Mouse (Mus musculus): ENCODE measurements at regions not wholly inside any gene's neighbourhood (a gene's known extent, or its start where the extent isn't known, plus 50 kb on each side); places are given as distances from the start of the nearest gene placed in this dataset.

DNA sequence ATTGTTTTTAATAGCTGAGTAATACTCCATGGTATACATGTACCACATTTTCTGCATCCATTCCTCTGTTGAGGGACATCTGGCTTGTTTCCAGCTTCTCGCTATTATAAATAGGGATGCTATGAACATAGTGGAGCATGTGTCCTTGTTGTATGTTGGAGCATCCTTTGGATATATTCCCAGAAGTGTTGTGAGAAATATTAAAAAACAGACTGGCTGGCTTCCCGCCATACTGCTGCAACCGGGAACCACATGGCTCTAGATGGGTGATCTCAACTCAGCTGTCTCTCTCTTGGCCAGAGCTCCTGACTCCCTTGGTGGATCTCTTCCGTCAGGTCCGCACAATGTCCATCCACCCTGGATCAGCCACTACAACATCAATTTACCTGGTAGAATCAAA, 182.4 kb upstream of the Rasa1 start:
- DNase-seq (ENCODE audit: low spot score) (no peak), ATAC-seq (ENCODE audit: low FRiP score, low read depth) (no peak)
- no peak for TF ChIP-seq POLR2A (IDR thresholded peaks at IDR 0.05; ENCODE audit: borderline replicate concordance, extremely low read depth, insufficient read depth, insufficient read length)
- no peaks in the 10 kb centered on the region for H3K27me3 ChIP-seq (ENCODE audit: control insufficient read depth, insufficient read depth, low read length)
- no peak overlapping the region for H3K4me3 ChIP-seq (replicated peaks; ENCODE audit: low read length)
- H3K9ac ChIP-seq (ENCODE audit: low read depth, low read length, severe bottlenecking) = no peak overlapping the region
- no peaks in the 10 kb centered on the region for H3K9me3 ChIP-seq (ENCODE audit: control insufficient read depth, low read length)
- H3K4me2 ChIP-seq (replicated peaks; ENCODE audit: low read depth, low read length, severe bottlenecking) = no peak overlapping the region
- WGBS = 93% methylated on average over 5 of the region's 5 CpGs
- no peak overlapping the region for H3K27ac ChIP-seq (replicated peaks; ENCODE audit: low read depth, low read length)
- H3K4me1 ChIP-seq (ENCODE audit: control insufficient read depth, insufficient read depth, low read length) = no peaks in the 10 kb centered on the region
- no peaks in the 10 kb centered on the region for H3K36me3 ChIP-seq (ENCODE audit: control insufficient read depth, insufficient read depth, low read length)

DNA sequence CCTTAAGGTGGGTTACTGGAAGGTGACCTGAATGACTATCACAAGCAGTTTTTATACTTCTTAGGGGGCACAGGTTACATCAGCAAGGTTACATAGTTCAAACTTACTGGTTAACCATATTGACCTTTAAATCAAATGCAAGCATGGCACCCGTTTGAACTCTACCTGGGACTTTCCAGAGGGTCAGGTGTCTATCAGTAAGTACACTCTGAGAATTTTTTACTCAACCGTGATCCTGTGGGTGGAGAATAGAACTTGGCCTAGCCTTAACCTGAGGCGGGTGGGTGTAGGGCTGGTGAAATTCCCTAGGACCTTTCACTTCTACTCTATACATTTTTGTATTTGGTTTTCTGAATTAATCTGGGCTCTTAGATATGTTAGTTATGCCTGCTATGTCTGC, 170.5 kb upstream of the Rasa1 start:
- Histone ChIP-seq H3K27me3 (ENCODE audit: control insufficient read depth, insufficient read depth, low read length) (no peaks in the 10 kb centered on the region), H3K36me3 (ENCODE audit: control insufficient read depth, insufficient read depth, low read length) (no peaks in the 10 kb centered on the region), H3K4me3 (replicated peaks; ENCODE audit: low read length) (no peak overlapping the region), H3K9ac (ENCODE audit: low read depth, low read length, severe bottlenecking) (no peak overlapping the region), H3K4me1 (ENCODE audit: control insufficient read depth, insufficient read depth, low read length) (no peaks in the 10 kb centered on the region), H3K27ac (replicated peaks; ENCODE audit: low read depth, low read length) (no peak overlapping the region), H3K4me2 (replicated peaks; ENCODE audit: low read depth, low read length, severe bottlenecking) (no peak overlapping the region), H3K9me3 (ENCODE audit: control insufficient read depth, low read length) (no peaks in the 10 kb centered on the region)
- no peak for TF ChIP-seq POLR2A (IDR thresholded peaks at IDR 0.05; ENCODE audit: borderline replicate concordance, extremely low read depth, insufficient read depth, insufficient read length)
- WGBS = 89% methylated on average over 3 of the region's 3 CpGs
- ATAC-seq (ENCODE audit: low FRiP score, low read depth) (no peak), DNase-seq (ENCODE audit: low spot score) (no peak)

DNA sequence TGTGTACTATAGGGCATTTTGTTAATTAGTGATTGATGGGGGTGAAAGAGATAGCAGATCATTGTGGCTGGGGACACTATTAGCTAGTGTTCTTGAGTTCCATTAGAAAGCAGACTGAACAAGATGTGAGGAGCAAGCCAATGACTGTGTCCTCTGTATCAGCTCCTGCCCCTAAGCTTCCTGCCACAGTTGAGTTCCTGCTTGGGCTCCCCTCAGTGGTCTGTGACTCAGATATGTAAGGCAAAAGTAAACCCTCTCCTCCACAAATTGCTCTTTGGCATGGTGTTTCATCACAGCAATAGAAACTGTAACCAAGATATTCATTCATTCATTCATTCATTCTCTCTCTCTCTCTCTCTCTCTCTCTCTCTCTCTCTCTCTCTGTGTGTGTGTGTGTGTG, 169.7 kb upstream of the Rasa1 start:
- no peak for TF ChIP-seq POLR2A (IDR thresholded peaks at IDR 0.05; ENCODE audit: borderline replicate concordance, extremely low read depth, insufficient read depth, insufficient read length)
- Histone ChIP-seq H3K4me1 (ENCODE audit: control insufficient read depth, insufficient read depth, low read length) (no peaks in the 10 kb centered on the region), H3K27me3 (ENCODE audit: control insufficient read depth, insufficient read depth, low read length) (no peaks in the 10 kb centered on the region), H3K4me2 (replicated peaks; ENCODE audit: low read depth, low read length, severe bottlenecking) (no peak overlapping the region), H3K27ac (replicated peaks; ENCODE audit: low read depth, low read length) (no peak overlapping the region), H3K4me3 (replicated peaks; ENCODE audit: low read length) (no peak overlapping the region), H3K9me3 (ENCODE audit: control insufficient read depth, low read length) (no peaks in the 10 kb centered on the region), H3K9ac (ENCODE audit: low read depth, low read length, severe bottlenecking) (no peak overlapping the region), H3K36me3 (ENCODE audit: control insufficient read depth, insufficient read depth, low read length) (no peaks in the 10 kb centered on the region)
- ATAC-seq (ENCODE audit: low FRiP score, low read depth) (no peak), DNase-seq (ENCODE audit: low spot score) (no peak)

DNA sequence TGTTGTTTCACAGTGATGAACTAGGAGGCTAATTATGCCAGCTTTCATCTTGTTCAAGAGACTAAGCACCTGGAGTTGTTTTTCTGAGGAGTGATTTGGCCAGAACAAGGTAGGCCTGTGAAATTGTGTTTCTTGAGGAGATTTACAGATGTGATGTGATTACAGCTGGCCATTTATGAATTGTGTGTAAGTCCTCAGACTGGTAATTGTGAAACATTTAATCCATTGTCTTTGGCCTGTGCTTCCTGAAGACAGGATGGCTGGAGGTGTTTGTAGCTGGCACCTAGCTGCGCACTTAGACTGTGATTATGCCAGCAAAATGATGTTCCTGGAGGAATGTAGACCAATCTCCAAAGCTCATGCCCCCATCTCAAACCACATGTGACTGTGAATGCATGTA, 150.7 kb upstream of the Rasa1 start:
- no peak overlapping the region for H3K9ac ChIP-seq (ENCODE audit: low read depth, low read length, severe bottlenecking)
- H3K9me3 ChIP-seq (ENCODE audit: control insufficient read depth, low read length) = no peaks in the 10 kb centered on the region
- H3K27me3 ChIP-seq (ENCODE audit: control insufficient read depth, insufficient read depth, low read length) = no peaks in the 10 kb centered on the region
- H3K4me2 ChIP-seq (replicated peaks; ENCODE audit: low read depth, low read length, severe bottlenecking) = no peak overlapping the region
- no peak overlapping the region for H3K4me3 ChIP-seq (replicated peaks; ENCODE audit: low read length)
- WGBS = 95% methylated on average over 1 of the region's 1 CpGs
- no peaks in the 10 kb centered on the region for H3K36me3 ChIP-seq (ENCODE audit: control insufficient read depth, insufficient read depth, low read length)
- no peaks in the 10 kb centered on the region for H3K4me1 ChIP-seq (ENCODE audit: control insufficient read depth, insufficient read depth, low read length)
- no peak for DNase-seq (ENCODE audit: low spot score)
- ATAC-seq (ENCODE audit: low FRiP score, low read depth) = no peak
- H3K27ac ChIP-seq (replicated peaks; ENCODE audit: low read depth, low read length) = no peak overlapping the region
- no peak for TF ChIP-seq POLR2A (IDR thresholded peaks at IDR 0.05; ENCODE audit: borderline replicate concordance, extremely low read depth, insufficient read depth, insufficient read length)

GRCm38 (mm10) chr13:85437875-85438274, 148.9 kb upstream of the Rasa1 start:
- Histone ChIP-seq H3K27me3 (ENCODE audit: control insufficient read depth, insufficient read depth, low read length) (no peaks in the 10 kb centered on the region), H3K36me3 (ENCODE audit: control insufficient read depth, insufficient read depth, low read length) (no peaks in the 10 kb centered on the region), H3K9me3 (ENCODE audit: control insufficient read depth, low read length) (no peaks in the 10 kb centered on the region), H3K27ac (replicated peaks; ENCODE audit: low read depth, low read length) (no peak overlapping the region), H3K4me2 (replicated peaks; ENCODE audit: low read depth, low read length, severe bottlenecking) (no peak overlapping the region), H3K4me3 (replicated peaks; ENCODE audit: low read length) (no peak overlapping the region), H3K4me1 (ENCODE audit: control insufficient read depth, insufficient read depth, low read length) (no peaks in the 10 kb centered on the region), H3K9ac (ENCODE audit: low read depth, low read length, severe bottlenecking) (no peak overlapping the region)
- TF ChIP-seq POLR2A (IDR thresholded peaks at IDR 0.05; ENCODE audit: borderline replicate concordance, extremely low read depth, insufficient read depth, insufficient read length) = no peak
- DNase-seq (ENCODE audit: low spot score) = no peak
- ATAC-seq (ENCODE audit: low FRiP score, low read depth) = no peak

- H3K9ac ChIP-seq (ENCODE audit: low read depth, low read length, severe bottlenecking) = no peak overlapping the region
- ATAC-seq (ENCODE audit: low FRiP score, low read depth) (no peak), DNase-seq (ENCODE audit: low spot score) (no peak)
- H3K4me2 ChIP-seq (replicated peaks; ENCODE audit: low read depth, low read length, severe bottlenecking) = no peak overlapping the region
- no peaks in the 10 kb centered on the region for H3K9me3 ChIP-seq (ENCODE audit: control insufficient read depth, low read length)
- no peak overlapping the region for H3K4me3 ChIP-seq (replicated peaks; ENCODE audit: low read length)
- TF ChIP-seq POLR2A (IDR thresholded peaks at IDR 0.05; ENCODE audit: borderline replicate concordance, extremely low read depth, insufficient read depth, insufficient read length) = no peak
- no peaks in the 10 kb centered on the region for H3K27me3 ChIP-seq (ENCODE audit: control insufficient read depth, insufficient read depth, low read length)
- H3K4me1 ChIP-seq (ENCODE audit: control insufficient read depth, insufficient read depth, low read length) = no peaks in the 10 kb centered on the region
- no peak overlapping the region for H3K27ac ChIP-seq (replicated peaks; ENCODE audit: low read depth, low read length)
- no peaks in the 10 kb centered on the region for H3K36me3 ChIP-seq (ENCODE audit: control insufficient read depth, insufficient read depth, low read length)
- 74% methylated on average over 4 of the region's 4 CpGs for WGBS
Observed at GRCm38 (mm10) chr13:85437009-85437408, 148.1 kb upstream of the Rasa1 start.

All from limb, embryonic 14.5 days (tissue).